Mouse (Mus musculus) spleen, adult 2 months (tissue): ENCODE measurements at regions not wholly inside any gene's neighbourhood (a gene's known extent, or its start where the extent isn't known, plus 50 kb on each side); places are given as distances from the start of the nearest gene placed in this dataset.

Experiments used
- CTCF ChIP-seq: fragments of 200-500 bp; IDR thresholded peaks from 2 replicates; pipeline ENCODE4 v1.5.1; 2011; ENCODE audit warnings: mild to moderate bottlenecking, inconsistent platforms; ENCODE audit not compliant: insufficient read depth, insufficient read length, insufficient replicate concordance; ENCODE audit errors: extremely low read depth
- POLR2A ChIP-seq: fragments of 200-500 bp; IDR thresholded peaks from 2 replicates; pipeline ENCODE4 v1.6.1; 2011; ENCODE audit warnings: low read depth, low read length, inconsistent platforms

DNA sequence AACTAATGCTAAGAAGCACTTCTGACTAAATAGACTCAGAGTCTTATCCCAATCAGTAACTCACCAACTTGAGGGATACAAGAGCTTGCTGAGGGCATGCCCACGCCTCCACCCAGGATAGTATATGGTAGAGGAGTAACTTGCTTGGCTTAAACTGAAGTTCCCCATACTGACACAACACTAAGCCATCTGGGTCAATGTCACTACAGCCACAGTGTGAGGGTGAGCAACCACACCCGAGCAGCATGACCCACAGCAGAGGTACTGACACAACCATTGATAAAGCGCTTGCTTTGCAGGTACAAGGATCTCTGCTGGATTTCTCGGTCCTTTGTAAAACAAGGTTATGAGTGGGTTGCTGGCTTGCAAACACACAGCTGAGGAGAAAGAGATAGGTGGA lies 312.2 kb downstream of the Gm11011 start:
- TF ChIP-seq CTCF, result no peak
- TF ChIP-seq POLR2A, result no peak
